Mouse (Mus musculus) c-Kit-positive CD71-positive TER-119-positive erythroid progenitor cells, embryonic 14.5 days (primary cell): ENCODE results near the gene Fam166a.
A peak's percentile ranks its signal among the peaks of the same experiment; 100 is the strongest.

ENCODE experiments used
- DNase-seq: peaks from one replicate; pipeline ENCODE4 v3.0.0-alpha.2; 2013; ENCODE audit warnings: low spot score

Fam166a gene

DNA sequence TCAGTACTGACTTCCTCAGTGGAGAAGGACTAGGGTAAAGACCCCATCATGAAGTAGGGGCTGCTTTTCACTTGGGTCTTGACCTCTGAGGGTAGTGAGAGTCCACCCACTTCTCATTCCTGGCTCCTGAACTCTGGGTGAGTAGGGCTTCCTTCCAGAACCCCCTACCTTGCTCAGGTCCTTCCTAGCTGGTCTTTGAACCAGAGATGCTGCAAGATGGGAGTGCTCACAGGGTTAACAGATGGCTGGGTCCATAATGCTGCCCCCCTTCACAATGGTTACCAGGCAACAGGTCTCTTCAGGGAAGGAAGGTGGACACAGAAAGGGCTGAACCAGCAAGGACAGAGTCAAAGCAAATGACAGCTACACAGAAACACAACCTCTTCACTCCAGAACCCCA is at the start of gene Fam166a:
Gene Fam166a, plus strand, starts transcription at position 301 of the 400 bp plus-strand sequence.
- DNase-seq, result no peak

DNA sequence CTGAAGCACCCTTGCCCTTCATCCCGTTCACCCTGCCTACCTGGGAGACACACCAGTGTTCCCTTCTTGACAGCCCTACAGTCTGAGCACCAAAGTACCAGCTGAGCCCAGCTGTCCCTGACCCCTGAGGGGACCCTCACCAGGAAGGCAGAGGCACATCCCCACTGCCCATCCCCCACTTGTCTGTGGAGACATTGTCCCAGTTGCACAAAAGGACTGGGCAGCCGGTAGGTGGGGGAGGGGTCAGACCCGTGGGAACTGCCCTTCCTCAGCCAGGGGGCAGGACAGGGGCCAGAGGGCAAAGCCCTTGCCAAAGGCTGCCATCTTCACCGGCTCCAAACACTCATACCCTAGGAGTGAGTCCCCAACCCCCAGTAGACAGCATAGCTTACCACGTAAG is 48.8 kb upstream of the Fam166a start:
- DNase-seq, result no peak

DNA sequence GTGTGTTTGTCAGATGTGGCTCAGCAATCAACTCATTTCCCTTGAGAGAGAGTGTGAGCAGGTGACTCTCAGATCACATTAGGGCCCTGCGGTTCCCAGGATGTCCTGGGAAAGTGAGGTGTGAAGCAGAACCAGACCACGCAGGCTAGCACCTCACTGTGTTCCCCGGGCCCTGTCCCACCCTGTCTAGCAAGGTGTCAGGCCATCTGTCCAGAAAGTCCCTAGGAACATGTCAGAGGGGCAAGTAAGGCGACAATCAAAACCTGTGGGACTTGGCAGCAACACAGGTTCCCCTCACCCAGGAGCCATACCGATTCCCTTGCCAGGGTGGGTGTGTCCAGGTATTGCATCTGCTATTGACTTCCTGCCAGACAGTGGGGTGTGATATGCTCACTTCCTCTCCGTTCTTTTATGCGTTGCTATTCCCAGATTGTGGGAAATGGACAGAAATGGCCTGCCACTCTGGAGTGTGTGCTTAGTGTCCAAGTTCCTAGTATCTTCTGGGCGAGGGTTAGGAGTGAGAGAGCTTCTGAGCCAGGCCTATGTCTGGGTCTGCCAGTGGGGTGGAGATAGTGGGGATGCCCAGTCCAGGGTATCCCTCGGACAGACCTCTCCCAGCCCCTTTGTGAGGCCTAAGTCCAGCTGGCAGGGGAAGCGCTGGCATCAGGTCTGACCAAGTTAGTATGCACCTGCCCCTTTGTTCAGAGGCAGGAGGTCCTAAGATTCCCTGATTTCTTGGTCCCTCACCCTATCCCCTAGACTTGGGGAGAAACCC is 48.0 kb upstream of the Fam166a start:
- DNase-seq, result no peak

DNA sequence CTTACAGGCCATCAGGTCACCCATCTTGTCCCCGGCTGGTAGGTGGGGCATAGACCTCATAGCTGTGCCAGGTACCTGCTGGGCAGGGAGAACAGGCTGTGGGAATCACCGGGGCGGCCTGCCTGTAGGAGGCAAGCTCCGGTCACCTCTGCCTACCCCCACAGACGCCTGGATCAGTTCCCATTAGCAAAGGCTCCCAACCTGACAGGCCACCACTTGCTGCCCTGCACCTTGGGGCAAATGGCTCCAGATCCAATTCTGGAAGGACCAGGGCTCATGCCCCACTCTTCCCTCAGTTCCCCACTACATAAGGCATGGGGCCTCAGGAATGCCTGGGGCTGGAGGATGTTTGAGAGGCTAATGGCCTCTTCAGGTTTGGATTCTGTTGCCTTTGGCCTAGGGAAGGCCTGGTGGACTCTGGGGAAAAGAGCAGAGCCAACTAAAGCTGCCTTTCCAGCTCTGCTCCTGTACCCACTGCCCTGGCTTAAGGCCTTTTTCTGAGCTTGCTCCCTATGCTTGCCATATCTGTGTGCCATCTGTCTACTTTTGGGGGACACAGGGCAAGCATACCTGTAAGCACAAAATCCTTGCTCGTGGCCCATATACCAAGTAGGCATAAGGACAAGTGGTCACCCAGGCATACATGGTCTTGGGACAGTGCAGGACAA is 47.3 kb upstream of the Fam166a start:
- no peak for DNase-seq

DNA sequence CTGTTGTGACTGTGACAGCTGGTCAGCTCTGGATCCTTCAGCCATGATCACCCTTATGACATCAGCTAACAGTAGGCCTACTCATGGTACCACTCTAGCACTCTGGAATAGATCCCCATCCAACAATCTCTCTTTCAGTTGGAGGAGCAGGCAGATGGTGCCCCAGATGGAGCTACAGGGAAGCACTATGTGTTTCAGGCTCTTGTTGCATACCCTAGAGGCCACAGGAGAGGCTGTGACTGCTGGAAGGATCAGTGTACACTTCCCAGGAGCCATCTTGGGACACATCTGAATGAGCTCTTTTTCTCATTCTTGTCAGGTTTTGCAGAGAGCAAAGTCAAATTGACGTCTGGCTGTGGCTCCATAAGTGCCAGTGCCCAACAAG is 46.8 kb upstream of the Fam166a start:
- DNase-seq, result no peak

DNA sequence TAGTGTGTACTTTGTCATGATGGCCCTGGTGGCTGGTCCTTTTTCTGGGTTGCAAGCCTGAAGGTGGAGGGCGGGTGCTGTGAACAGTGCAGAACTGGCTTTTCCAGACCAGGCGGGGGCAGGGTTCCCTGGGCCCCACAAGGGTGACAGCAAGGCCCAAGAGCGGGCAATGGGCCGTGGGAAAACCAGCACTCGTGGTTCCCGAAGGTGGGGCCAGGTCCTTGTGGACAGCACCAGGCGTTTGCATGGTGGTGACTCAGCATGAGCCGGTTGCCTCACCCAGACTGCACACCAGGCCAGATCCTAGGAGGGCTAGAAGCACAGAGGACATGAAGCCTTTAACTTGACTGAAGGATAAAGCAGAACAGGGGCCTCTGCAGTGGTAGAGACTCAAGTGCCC is 45.9 kb upstream of the Fam166a start:
- DNase-seq, result no peak

DNA sequence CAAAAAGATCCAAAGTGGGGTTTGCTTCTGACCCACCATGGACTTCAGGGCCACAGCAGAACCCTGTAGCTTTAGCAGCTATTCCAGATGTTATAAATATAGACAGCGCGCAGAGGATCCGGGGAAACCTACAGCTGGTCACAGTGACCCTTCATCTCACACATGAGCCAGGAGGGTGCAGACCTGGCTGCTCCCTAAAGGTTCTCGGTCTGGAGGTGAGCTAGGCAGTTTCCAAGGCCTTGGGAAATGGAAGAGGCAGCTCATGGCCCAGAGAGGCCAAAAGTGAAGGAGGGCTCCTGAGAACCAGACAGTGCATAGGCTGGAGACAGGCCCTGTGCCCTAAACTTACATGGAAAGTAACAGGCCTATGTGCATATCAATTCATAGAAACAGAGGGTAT is 44.7 kb upstream of the Fam166a start:
- DNase-seq, result no peak

DNA sequence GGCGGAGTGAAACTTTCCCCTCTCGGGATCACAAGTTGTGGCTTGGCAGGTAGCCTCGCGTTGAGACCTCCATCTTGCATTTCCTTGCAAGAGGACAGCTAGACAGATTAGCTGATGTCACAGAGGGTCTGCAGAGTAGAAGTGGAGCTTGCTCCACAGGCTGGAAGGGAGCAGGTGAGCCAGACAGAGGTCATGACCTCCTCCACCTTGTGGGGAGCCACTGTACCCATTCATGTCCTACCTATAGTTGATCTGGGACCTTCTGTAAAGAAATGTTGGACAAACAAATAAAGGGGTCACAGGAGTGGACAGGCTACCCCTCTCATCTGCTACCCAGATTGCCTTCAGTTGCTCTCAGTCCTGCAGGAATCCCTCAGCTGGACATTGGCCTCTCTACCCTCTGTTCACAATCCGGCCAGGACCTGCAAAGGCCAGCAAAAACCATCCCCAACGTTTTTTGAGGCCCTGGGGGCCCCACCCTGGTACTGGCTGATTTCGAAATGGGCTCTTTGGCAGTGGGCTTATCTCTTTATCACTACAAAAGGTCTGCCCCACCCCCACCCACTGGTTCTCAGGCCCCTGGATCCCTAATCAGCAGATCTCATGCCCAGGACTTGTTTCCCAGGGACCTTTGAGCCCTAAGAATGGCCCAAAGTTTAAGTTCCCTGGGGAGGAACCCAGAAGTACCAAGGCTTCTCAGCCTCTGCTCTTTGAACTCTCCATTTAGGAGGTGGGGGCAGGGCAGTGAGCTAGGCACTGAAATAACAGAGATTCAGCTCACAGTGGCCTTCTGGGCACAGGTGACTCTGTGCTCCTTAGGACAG is 43.5 kb upstream of the Fam166a start:
- DNase-seq, result no peak

DNA sequence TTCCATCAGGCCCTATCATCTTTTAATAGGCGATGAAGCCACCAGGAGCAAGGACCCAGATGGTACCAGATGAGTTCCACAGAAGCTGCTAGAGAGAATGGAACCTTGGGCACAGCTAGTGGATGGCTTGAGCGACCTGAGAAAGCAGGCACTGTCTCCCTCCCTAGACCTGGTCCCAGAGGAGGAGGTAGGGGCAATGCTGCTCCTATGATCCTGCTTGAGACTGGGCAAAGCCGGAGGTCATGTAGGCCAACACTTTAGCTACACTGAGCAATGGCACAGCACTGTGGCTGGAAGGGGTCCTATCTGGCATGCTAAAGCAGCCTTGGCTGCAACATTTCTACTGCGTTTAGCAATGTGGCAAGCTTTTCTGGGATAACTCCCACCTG is 42.9 kb upstream of the Fam166a start:
- DNase-seq, result no peak

DNA sequence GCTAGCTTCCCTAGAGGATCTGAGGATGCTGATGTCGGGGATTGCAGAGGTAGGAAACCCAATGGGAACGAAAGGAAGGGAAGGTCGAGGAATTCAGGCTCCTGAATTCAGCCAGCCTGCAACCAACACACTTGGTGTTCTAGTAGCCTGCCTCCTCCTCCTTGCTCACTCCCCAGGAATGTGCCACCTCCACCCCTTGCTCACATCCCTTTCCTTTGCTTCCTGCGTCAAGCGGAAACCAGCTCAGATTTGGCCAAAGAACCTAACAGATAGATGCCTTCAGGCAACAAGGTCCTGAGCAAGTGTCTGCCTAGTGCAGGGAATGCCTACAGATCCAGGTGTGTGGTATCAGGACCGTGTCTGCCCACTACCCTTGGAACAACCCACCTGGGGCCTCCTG is 42.0 kb upstream of the Fam166a start:
- DNase-seq, result no peak

DNA sequence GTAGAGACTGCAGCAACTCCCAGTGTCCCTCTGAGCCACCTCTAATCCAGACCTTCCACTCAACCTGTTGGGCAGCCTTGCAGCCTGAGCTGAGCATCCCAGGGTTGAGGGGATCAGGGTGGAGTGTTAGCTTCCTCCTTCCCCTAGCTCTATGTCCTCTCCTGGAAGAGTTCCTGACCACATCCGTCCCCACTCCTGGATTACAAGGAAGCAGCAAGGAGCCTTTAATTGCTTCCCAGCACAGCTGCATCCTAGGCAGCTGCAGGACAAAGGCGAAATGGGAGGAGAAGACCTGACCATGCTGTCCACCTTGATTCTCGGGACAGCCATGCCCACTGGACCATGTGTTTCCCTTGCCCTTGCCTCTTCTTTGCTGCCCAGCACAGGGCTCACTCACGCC is 41.5 kb upstream of the Fam166a start:
- DNase-seq, result no peak

DNA sequence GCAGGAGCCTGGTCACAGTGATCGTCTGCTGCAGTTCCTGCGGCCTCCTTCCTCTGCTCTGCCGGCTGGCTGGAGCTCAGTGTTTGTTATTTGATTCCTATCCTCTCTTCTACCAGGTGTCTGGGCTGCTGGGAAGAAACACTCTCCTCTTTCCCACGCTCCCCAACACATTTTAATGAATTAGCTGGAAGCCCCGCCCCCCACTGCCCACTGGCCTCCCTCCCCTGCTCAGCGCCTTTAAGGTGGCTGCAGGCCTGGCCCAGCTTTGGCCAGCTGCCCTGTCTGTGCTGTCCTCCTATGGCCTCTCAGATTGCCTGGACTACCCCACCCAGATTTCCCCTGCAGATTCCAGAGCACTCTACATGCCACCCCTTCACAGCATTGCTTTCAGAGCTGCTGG is 40.9 kb upstream of the Fam166a start:
- DNase-seq, result no peak

DNA sequence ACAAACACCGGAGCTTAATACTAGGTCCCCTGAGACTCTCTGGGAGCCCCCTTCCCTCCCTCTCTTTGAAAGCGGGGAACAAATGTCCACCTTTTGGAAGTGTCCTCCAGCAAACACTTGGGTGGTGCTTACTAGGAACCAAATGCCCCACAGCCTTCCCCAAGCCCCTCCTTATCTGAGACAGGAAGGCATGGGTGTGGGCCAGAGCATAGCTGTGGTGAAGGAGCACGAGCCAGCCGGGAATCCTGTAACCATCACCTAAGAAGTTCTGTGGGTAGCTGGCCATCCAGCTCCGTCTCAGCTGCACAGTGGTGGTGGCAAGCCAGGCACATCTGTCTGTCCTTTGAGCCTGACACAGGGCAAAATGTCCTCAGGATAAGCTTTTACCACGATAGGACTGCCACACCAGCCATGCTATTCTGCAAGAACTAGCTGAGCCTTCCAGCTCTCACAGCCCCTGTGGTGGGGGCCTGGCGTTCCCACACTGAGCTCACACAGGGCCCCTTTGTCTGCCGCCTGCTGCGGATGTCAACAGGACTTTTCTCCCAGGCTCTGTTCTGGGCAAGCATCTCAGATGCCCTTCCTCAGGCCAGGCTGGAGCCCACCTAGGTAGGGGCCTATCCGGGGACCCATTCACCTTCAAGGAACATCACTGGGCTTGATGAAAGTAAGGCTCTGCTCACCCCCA is 40.1 kb upstream of the Fam166a start:
- no peak for DNase-seq

DNA sequence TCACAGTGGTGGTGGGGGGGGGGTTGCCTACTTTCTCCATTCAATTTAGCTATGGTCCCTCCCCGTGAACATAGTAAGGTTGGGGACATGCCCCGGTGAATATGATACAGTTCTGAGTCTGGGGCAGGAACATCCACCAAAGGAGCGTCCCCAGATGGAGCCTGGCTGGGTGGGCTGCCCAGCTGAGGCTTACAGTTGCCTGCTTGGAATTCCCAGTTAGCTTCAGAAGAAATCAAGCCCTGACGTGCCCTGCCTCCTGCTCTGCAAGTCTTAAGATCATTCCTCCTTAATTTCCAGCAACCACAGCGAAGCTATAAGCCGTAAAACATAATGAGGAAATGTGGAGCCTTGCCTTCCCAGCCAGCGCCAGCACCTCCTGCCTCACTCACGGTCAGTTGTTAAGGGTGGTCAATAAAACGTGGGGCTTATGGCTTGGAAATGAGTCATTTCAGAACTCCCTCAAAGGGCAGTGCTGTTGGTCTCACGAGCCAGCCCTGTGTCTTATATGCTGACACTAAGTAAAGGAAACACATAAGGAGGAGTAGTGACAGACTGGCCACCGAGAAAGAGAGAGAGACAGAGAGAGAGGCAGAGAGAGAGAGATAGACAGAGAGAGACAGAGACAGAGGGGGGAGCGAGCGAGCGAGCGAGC is 38.9 kb upstream of the Fam166a start:
- DNase-seq, result no peak

DNA sequence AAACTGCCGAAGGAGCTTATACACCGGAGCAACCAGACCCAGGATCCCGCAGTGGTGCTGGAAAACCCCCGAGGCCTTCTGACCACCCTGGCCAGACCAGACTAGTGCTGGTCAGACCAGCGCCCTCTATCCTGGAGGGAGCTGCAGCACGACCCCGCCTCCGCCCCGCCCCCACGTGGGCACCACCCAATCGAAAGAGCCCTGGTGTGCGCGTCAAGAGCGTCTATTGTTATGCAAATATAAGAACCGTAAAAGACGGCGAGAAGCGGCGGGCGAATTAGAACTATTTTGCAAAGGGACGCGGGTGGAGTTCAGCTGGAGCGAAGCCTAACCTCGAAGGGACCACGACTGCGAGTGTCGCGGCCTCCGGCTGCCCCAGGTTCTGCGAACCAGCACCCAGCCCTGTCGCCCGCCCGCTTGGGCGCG is 38.1 kb upstream of the Fam166a start, which contains the start of gene Nrarp:
Gene Nrarp, plus strand, starts transcription at position 281 of the 426 bp plus-strand sequence.
- DNase-seq, result peak; percentile 74

DNA sequence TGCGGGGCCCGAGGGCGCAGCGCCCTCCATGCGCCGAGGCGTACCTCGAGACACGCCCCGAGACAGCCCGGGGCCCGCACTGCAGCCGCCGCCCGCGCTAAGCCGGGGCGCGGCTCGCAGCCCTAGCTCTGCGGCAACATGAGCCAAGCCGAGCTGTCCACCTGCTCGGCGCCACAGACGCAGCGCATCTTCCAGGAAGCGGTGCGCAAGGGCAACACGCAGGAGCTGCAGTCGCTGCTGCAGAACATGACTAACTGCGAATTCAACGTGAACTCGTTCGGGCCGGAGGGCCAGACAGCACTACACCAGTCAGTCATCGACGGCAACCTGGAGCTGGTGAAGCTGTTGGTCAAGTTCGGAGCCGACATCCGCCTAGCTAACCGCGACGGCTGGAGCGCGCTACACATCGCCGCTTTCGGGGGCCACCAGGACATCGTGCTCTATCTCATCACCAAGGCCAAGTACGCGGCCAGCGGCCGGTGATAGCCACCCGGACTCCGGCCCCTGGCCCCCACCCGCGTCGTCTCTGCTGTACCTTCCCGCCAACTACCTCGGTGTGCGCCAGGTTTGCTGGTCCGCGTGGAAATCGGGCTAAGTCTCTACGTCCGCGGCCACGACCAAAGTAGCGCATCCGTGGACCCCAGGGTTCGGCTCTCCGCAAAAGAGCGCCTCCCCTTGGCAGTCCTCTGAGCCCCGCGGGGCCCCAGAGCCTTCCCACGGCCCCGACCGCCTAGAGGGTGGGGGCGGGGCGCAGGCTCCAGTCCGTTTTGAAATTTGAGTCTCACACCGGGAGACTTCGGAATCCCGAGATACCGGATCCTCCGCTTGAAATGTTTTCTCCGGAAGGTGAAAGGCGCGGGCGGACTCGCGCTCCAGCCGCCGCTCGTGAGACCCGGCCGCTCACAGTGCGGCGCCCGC is 37.3 kb upstream of the Fam166a start:
- DNase-seq, result peak; percentile 62

DNA sequence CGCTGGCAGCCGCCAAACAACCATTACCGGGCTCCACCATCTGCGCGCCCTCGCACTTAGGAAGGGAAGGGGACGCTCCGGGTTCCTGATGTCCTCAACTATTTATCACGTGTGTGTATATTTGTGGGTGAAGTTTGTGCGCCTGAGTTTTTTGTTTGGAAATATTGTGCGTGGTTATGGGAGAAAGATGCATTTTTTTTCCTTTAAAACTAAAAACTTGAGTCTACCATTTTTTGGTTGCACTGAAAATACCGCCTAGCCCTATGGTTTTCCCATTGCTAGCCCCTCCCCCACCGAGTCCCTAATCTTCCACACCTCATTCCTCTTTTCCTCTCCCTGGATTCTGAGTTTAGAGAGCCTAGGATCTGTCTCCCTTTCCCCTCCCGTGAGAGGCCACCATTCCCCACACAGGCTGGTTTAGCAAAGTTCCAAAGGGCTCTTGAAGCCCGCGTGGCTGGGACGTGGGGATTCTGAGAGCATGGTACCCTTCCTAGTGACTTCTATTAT is 36.6 kb upstream of the Fam166a start:
- DNase-seq, result no peak

DNA sequence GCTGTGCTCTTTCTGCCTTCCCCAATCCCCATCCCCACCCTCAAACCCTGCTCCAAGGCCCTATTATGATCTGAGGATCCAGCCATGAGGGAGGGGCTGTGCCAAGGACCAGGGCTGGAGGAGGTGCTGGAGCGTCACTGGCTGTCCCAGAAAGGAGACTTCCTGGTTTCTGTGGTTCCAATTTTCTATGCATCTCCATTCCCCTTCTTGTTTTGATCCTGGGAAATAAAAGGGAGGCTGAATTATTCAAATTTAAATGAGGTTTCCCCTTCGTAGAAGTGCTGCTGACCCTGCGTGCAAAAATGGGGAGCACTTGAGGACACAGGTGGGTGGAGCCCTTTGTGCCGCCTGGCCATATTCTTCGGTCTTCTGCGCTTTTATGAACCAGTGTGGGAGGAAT is 35.9 kb upstream of the Fam166a start:
- DNase-seq, result no peak

DNA sequence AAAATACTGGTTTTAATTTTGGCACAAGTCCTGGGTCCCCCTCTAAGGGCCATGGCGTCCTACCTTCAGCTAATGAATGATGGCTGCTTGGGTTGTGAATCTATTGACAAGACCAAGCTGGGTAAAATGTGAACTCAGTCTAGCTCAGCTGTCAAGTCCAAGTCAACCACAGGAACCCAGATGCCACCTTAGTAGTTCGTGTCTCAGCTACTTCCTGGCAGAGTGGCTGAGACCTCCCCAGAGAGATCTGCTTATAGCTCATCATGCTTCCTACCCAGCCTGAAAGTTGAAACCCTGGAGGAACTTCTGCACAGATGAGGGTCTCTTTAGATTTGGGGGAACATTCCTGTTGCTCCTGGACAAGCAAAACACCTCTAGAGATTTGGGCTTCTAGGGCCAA is 35.2 kb upstream of the Fam166a start:
- no peak for DNase-seq

DNA sequence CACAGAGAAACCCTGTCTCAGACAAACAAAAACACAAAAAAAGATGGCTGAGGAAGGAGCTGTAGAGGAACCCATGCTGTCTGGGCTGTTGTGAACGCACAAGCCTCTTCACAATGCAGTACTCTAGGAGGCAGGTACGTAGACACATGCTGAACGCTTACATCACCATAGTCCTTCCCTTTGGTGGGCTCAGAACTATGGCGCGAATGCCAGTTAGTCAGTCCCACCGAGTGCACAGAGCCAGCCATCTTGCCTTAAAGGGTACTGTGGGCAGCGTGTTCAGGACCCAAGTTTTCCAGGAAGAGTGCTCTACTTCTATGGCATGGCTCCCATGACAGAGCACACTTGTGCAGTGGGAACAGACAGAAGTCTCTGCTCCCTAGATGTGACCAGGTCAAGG is 34.0 kb upstream of the Fam166a start:
- no peak for DNase-seq
